Mouse (Mus musculus): ENCODE measurements around the gene Catsperg1. TPM values are rescaled to one million over a fixed set of nuclear protein-coding genes. Genes with fewer than 3 reads are reported as not detected.

Catsperg1 gene
- total and polyA plus RNA-seq, 3 experiments = 0.68 to 2.0 (median 0.93) TPM

- TF ChIP-seq RAD21 (IDR thresholded peaks at IDR 0.05; ENCODE audit: low read depth, low read length) = peak; percentile 50
- TF ChIP-seq ZMIZ1 (IDR thresholded peaks at IDR 0.05; ENCODE audit: low read depth, low read length) = peak; percentile 80; the same call in 1 of the 2 replicates
- TF ChIP-seq GABPA (IDR thresholded peaks at IDR 0.05; ENCODE audit: insufficient replicate concordance, low read depth, low read length) = no peak; the same call in 1 of the 2 replicates
- peak; percentile 89 for TF ChIP-seq ELF1 (IDR thresholded peaks at IDR 0.05; ENCODE audit: low read depth, low read length)
- peak; percentile 66; the same call in 1 of the 2 replicates for TF ChIP-seq SIN3A (IDR thresholded peaks at IDR 0.05; ENCODE audit: low read length)
- peak; percentile 80 for TF ChIP-seq HCFC1 (IDR thresholded peaks at IDR 0.05; ENCODE audit: low read depth, low read length)
- TF ChIP-seq MXI1 (IDR thresholded peaks at IDR 0.05; ENCODE audit: low read depth, low read length) = no peak
- no peak for TF ChIP-seq JUND (conservative IDR thresholded peaks at IDR 0.05; ENCODE audit: low read depth, low read length)
Measured at GRCm38 (mm10) chr7:29180077-29180853, 33.6 kb downstream of the Catsperg1 start, which contains the start of gene Psmd8 (continued).

GRCm38 (mm10) chr7:29179323-29179722 is 34.5 kb downstream of the Catsperg1 start:
- dilution Hi-C loops (cut with MboI; ENCODE audit: extremely low pct_ligation_motif_present, extremely low pct_unique_long_range_greater_than_20kb, low sequenced_read_pairs) (no loop called here), in situ Hi-C loops (cut with MboI; ENCODE audit: low pct_ligation_motif_present, low pct_unique_long_range_greater_than_20kb, low sequenced_read_pairs) (no loop called here)
- no peak for TF ChIP-seq CHD2 (IDR thresholded peaks at IDR 0.05; ENCODE audit: low read length)
- peak; percentile 58; the same call in 1 of the 2 replicates for TF ChIP-seq JUN (IDR thresholded peaks at IDR 0.05; ENCODE audit: insufficient read depth, low read depth, low read length)
- TF ChIP-seq MAX (IDR thresholded peaks at IDR 0.05; ENCODE audit: low read length) = peak; percentile 90
- TF ChIP-seq EP300 (IDR thresholded peaks at IDR 0.05; ENCODE audit: low read length) = peak; percentile 44
- TF ChIP-seq RAD21 (IDR thresholded peaks at IDR 0.05; ENCODE audit: low read depth, low read length) = no peak
- TF ChIP-seq JUND (conservative IDR thresholded peaks at IDR 0.05; ENCODE audit: low read depth, low read length) = peak; percentile 74
- peak; percentile 61; the same call in 1 of the 2 replicates for TF ChIP-seq ELF1 (IDR thresholded peaks at IDR 0.05; ENCODE audit: low read depth, low read length)
- TF ChIP-seq TCF12 (IDR thresholded peaks at IDR 0.05; ENCODE audit: low read depth, low read length) = 0 out of 2 replicates have a peak, but pooled peaks have one; percentile 53
- no peak for TF ChIP-seq USF1 (IDR thresholded peaks at IDR 0.05; ENCODE audit: low read depth, low read length)
- peak; percentile 86 for TF ChIP-seq ETS1 (conservative IDR thresholded peaks at IDR 0.05; ENCODE audit: low read depth, low read length)
- no peak for TF ChIP-seq KAT2A (IDR thresholded peaks at IDR 0.05; ENCODE audit: insufficient replicate concordance, low read length)
- peak; percentile 39; the same call in 1 of the 2 replicates for TF ChIP-seq HCFC1 (IDR thresholded peaks at IDR 0.05; ENCODE audit: low read depth, low read length)
- TF ChIP-seq MEF2A (IDR thresholded peaks at IDR 0.05; ENCODE audit: borderline replicate concordance, low read depth, low read length) = peak; percentile 97
- no peak for TF ChIP-seq PAX5 (IDR thresholded peaks at IDR 0.05; ENCODE audit: low read length)
- TF ChIP-seq BHLHE40 (IDR thresholded peaks at IDR 0.05; ENCODE audit: low read depth, low read length) = peak; percentile 71
- peak; percentile 85 for TF ChIP-seq SIN3A (IDR thresholded peaks at IDR 0.05; ENCODE audit: low read length)
- peak; percentile 80 for TF ChIP-seq TBP (conservative IDR thresholded peaks at IDR 0.05; ENCODE audit: low read depth, low read length)
- no peak for TF ChIP-seq ZKSCAN1 (IDR thresholded peaks at IDR 0.05; ENCODE audit: borderline replicate concordance, low read depth, low read length)
- TF ChIP-seq MXI1 (IDR thresholded peaks at IDR 0.05; ENCODE audit: low read depth, low read length) = peak; percentile 85
- no peak for TF ChIP-seq MAZ (IDR thresholded peaks at IDR 0.05; ENCODE audit: low read depth, low read length)
- TF ChIP-seq ZC3H11A (IDR thresholded peaks at IDR 0.05; ENCODE audit: low read depth, low read length) = no peak
- TF ChIP-seq NRF1 (IDR thresholded peaks at IDR 0.05; ENCODE audit: low read depth, low read length) = no peak
- TF ChIP-seq MYC (IDR thresholded peaks at IDR 0.05; ENCODE audit: low read depth, low read length) = peak; percentile 90
- peak; percentile 62 for TF ChIP-seq POLR2A (IDR thresholded peaks at IDR 0.05; ENCODE audit: low read depth, low read length)
- peak; percentile 67; the same call in 1 of the 2 replicates for TF ChIP-seq NELFE (IDR thresholded peaks at IDR 0.05; ENCODE audit: low read depth, low read length)
- peak; percentile 82 for TF ChIP-seq IRF4 (IDR thresholded peaks at IDR 0.05; ENCODE audit: low read depth, low read length)
- H3K4me3 ChIP-seq (replicated peaks in 1 of 3; ENCODE audit: low read depth in 2 of 3, low read length in 2 of 3, poor library complexity in 1 of 3) = peak overlapping the region; percentile 90 to 97 (median 96)
- H3K4me1 ChIP-seq (ENCODE audit: control insufficient read depth in 1 of 2, insufficient read depth in 2 of 2) = peaks cover 4 to 14% of the 10 kb centered on the region in 2 experiments; a peak in 3 of 4 replicates
- H3K27me3 ChIP-seq (replicated peaks) = no peaks in the 10 kb centered on the region
- peak; percentile 83 for DNase-seq (ENCODE audit: extremely low read depth)
- H3K36me3 ChIP-seq (replicated peaks in 1 of 2; ENCODE audit: control insufficient read depth in 1 of 2, insufficient read depth in 1 of 2, low read length in 1 of 2) = peaks cover 34 to 45% of the 10 kb centered on the region in 2 experiments
- peaks cover 37% of the 10 kb centered on the region for H3K79me2 ChIP-seq (replicated peaks; ENCODE audit: control insufficient read depth, extremely low read depth, insufficient read depth, poor library complexity, severe bottlenecking)
- peak overlapping the region; percentile 97 for H3K4me2 ChIP-seq (ENCODE audit: insufficient read depth, low read depth, poor library complexity, severe bottlenecking)
- H3K9me3 ChIP-seq (replicated peaks; ENCODE audit: low read length) = no peaks in the 10 kb centered on the region
- peak overlapping the region; percentile 81 for H3K27ac ChIP-seq (ENCODE audit: insufficient read depth, low read depth)
- H3K9ac ChIP-seq (ENCODE audit: insufficient read depth, low read depth) = peak overlapping the region; percentile 99

Measured in CH12.LX (cell line).